Mouse (Mus musculus) ovary, adult 18-20 months (tissue): ENCODE data around the gene 2510039O18Rik.

ENCODE experiments used
- DNase-seq: peaks from one replicate; pipeline ENCODE4 v3.0.0; 2022; ENCODE audit warnings: low spot score, mixed read lengths

Gene 2510039O18Rik

GRCm38 (mm10) chr4:147937021-147937420, 3.7 kb upstream of the 2510039O18Rik start:
- no peak for DNase-seq

- DNase-seq, result no peak
Observed at GRCm38 (mm10) chr4:147937486-147937885, 3.2 kb upstream of the 2510039O18Rik start.

GRCm38 (mm10) chr4:147938148-147939096, 2.3 kb upstream of the 2510039O18Rik start:
- no peak for DNase-seq

GRCm38 (mm10) chr4:147940111-147940510, 584 bp upstream of the 2510039O18Rik start:
- DNase-seq, result no peak

GRCm38 (mm10) chr4:147941045-147942020, 638 bp downstream of the 2510039O18Rik start:
- no peak for DNase-seq

GRCm38 (mm10) chr4:147943005-147943404, 2.3 kb downstream of the 2510039O18Rik start:
- no peak for DNase-seq

- no peak for DNase-seq
Observed at GRCm38 (mm10) chr4:147947511-147947910, 6.8 kb downstream of the 2510039O18Rik start.

- DNase-seq, result no peak
Observed at GRCm38 (mm10) chr4:147953590-147953989, 12.9 kb downstream of the 2510039O18Rik start.

GRCm38 (mm10) chr4:147957141-147957540, 16.4 kb downstream of the 2510039O18Rik start:
- DNase-seq, result no peak

- no peak for DNase-seq
Observed at GRCm38 (mm10) chr4:147959881-147960831, 19.5 kb downstream of the 2510039O18Rik start.

- DNase-seq, result no peak
Observed at GRCm38 (mm10) chr4:147962781-147963180, 22.1 kb downstream of the 2510039O18Rik start.

GRCm38 (mm10) chr4:147963623-147964022, 22.9 kb downstream of the 2510039O18Rik start:
- DNase-seq, result no peak

GRCm38 (mm10) chr4:147965712-147966111, 25.0 kb downstream of the 2510039O18Rik start:
- no peak for DNase-seq

- DNase-seq, result no peak
Observed at GRCm38 (mm10) chr4:147968816-147969215, 28.1 kb downstream of the 2510039O18Rik start.

GRCm38 (mm10) chr4:147969337-147969736, 28.6 kb downstream of the 2510039O18Rik start:
- no peak for DNase-seq

GRCm38 (mm10) chr4:147976237-147976636, 35.5 kb downstream of the 2510039O18Rik start:
- no peak for DNase-seq

- no peak for DNase-seq
Observed at GRCm38 (mm10) chr4:147977726-147978125, 37.0 kb downstream of the 2510039O18Rik start.

- DNase-seq, result no peak
Observed at GRCm38 (mm10) chr4:147978391-147978790, 37.7 kb downstream of the 2510039O18Rik start.

GRCm38 (mm10) chr4:147979441-147979860, 38.8 kb downstream of the 2510039O18Rik start:
- DNase-seq, result no peak

GRCm38 (mm10) chr4:147985205-147986132, 44.8 kb downstream of the 2510039O18Rik start, which contains the start of gene Nppb:
Gene Nppb (plus strand): TSS chr4:147985788.
- DNase-seq, result no peak
